Mouse (Mus musculus) MEL (cell line): ENCODE data around the gene Mdga1. TPM values are rescaled to one million over a fixed set of nuclear protein-coding genes. Genes with fewer than 3 reads are reported as not detected.

ENCODE experiments used
- DNase-seq: peaks from one replicate; pipeline ENCODE4 v3.0.0; 2011; ENCODE audit warnings: low read depth, low spot score
- H3K27ac ChIP-seq: 2 replicates; pipeline ENCODE4 v1.5.1; 2012; ENCODE audit warnings: low read depth, mild to moderate bottlenecking, control low read depth, low read length, moderate library complexity; ENCODE audit not compliant: control insufficient read depth
- H3K27me3 ChIP-seq, 2 experiments: fragments of 150-350 bp in 1 of 2; sonication (generic) in 1 of 2; 2 replicates each; pipeline ENCODE4 v1.6.1; 2012; ENCODE audit warnings: low read length in 2 of 2, mild to moderate bottlenecking in 2 of 2, improper control_type of control experiment in 1 of 2, moderate library complexity in 1 of 2; ENCODE audit not compliant: insufficient read depth in 2 of 2, control insufficient read depth in 1 of 2
- H3K36me3 ChIP-seq, 2 experiments: 2 replicates each; pipeline ENCODE4 v1.6.1; 2012 to 2014; ENCODE audit warnings: low read length in 2 of 2, improper control_type of control experiment in 1 of 2, inconsistent platforms in 1 of 2, mild to moderate bottlenecking in 1 of 2; ENCODE audit not compliant: insufficient read depth in 2 of 2, control insufficient read depth in 1 of 2
- H3K4me1 ChIP-seq, 2 experiments: fragments of 150-350 bp in 1 of 2; sonication (generic) in 1 of 2; 2 replicates each; pipeline ENCODE4 v1.6.1; 2012; ENCODE audit warnings: low read length in 2 of 2, improper control_type of control experiment in 1 of 2, mild to moderate bottlenecking in 1 of 2; ENCODE audit not compliant: insufficient read depth in 2 of 2, control insufficient read depth in 1 of 2
- H3K4me3 ChIP-seq, 2 experiments: fragments of 150-350 bp in 1 of 2; sonication (generic) in 1 of 2; 2 replicates each; pipeline ENCODE4 v1.5.1; 2012; ENCODE audit warnings: low read depth in 2 of 2, low read length in 2 of 2, mild to moderate bottlenecking in 2 of 2, moderate library complexity in 2 of 2, control low read depth in 1 of 2, improper control_type of control experiment in 1 of 2; ENCODE audit not compliant: control insufficient read depth in 1 of 2, insufficient read depth in 1 of 2
- H3K79me2 ChIP-seq: 2 replicates; pipeline ENCODE4 v1.6.1; 2012; ENCODE audit warnings: mild to moderate bottlenecking, low read length, moderate library complexity; ENCODE audit not compliant: control insufficient read depth, poor library complexity, insufficient read depth
- H3K9ac ChIP-seq: 2 replicates; pipeline ENCODE4 v1.6.1; 2012; ENCODE audit warnings: low read depth, mild to moderate bottlenecking, control low read depth, low read length, moderate library complexity; ENCODE audit not compliant: control insufficient read depth, poor library complexity, severe bottlenecking
- H3K9me3 ChIP-seq: fragments of 150-350 bp; sonication (generic); replicated peaks from 2 replicates; pipeline ENCODE4 v1.6.1; 2012; ENCODE audit warnings: mild to moderate bottlenecking, low read length, improper control_type of control experiment, moderate library complexity; ENCODE audit not compliant: insufficient read depth
- CHD1 ChIP-seq: IDR thresholded peaks from 2 replicates; pipeline ENCODE4 v1.6.1; 2012; ENCODE audit warnings: low read depth, mild to moderate bottlenecking, inconsistent platforms, low read length, improper control_type of control experiment
- E2F4 ChIP-seq: IDR thresholded peaks from 2 replicates; pipeline ENCODE4 v1.6.1; 2011; ENCODE audit warnings: low read depth, low read length, improper control_type of control experiment, borderline replicate concordance
- ELF1 ChIP-seq: IDR thresholded peaks from 2 replicates; pipeline ENCODE4 v1.6.1; 2014; ENCODE audit warnings: low read depth, mild to moderate bottlenecking, inconsistent platforms, low read length, improper control_type of control experiment, moderate library complexity
- HCFC1 ChIP-seq: IDR thresholded peaks from 2 replicates; pipeline ENCODE4 v1.6.1; 2012; ENCODE audit warnings: low read depth, mild to moderate bottlenecking, inconsistent platforms, low read length, improper control_type of control experiment, moderate library complexity
- JUND ChIP-seq: IDR thresholded peaks from 2 replicates; pipeline ENCODE4 v1.6.1; 2011; ENCODE audit warnings: low read depth, mild to moderate bottlenecking, improper control_type of control experiment, low read length
- KAT2A ChIP-seq: conservative IDR thresholded peaks from 2 replicates; pipeline ENCODE4 v1.6.1; 2012; ENCODE audit warnings: low read depth, low read length, improper control_type of control experiment, inconsistent platforms
- MAZ ChIP-seq: IDR thresholded peaks from 2 replicates; pipeline ENCODE4 v1.6.1; 2012; ENCODE audit warnings: low read depth, mild to moderate bottlenecking, inconsistent platforms, low read length, improper control_type of control experiment
- MXI1 ChIP-seq: IDR thresholded peaks from 2 replicates; pipeline ENCODE4 v1.6.1; 2011; ENCODE audit warnings: mild to moderate bottlenecking, low read depth, low read length, improper control_type of control experiment
- MYB ChIP-seq: IDR thresholded peaks from 2 replicates; pipeline ENCODE4 v1.6.1; 2011; ENCODE audit warnings: mild to moderate bottlenecking, low read depth, low read length, improper control_type of control experiment
- MYC ChIP-seq: IDR thresholded peaks from 2 replicates; pipeline ENCODE4 v1.6.1; 2011; ENCODE audit warnings: low read depth, mild to moderate bottlenecking, low read length, improper control_type of control experiment, moderate library complexity
- POLR2A ChIP-seq, 2 experiments: IDR thresholded peaks; 2 replicates each; pipeline ENCODE4 v1.6.1; 2011 to 2012; ENCODE audit warnings: low read length in 2 of 2, mild to moderate bottlenecking in 2 of 2, control low read depth in 1 of 2, improper control_type of control experiment in 1 of 2, low read depth in 1 of 2, moderate library complexity in 1 of 2; ENCODE audit not compliant: control insufficient read depth in 1 of 2, insufficient read depth in 1 of 2, poor library complexity in 1 of 2
- ZMIZ1 ChIP-seq: IDR thresholded peaks from 2 replicates; pipeline ENCODE4 v1.6.1; 2012; ENCODE audit warnings: low read depth, mild to moderate bottlenecking, inconsistent platforms, low read length, improper control_type of control experiment, moderate library complexity
- polyA plus RNA-seq, 2 experiments: library from polyadenylated mRNA; stranded (reverse) in 1 of 2; unstranded in 1 of 2; fragments of >175 nt in 1 of 2; fragments of >200 nt in 1 of 2; gene quantifications; 2 replicates each; pipeline versions ENCODE4 v1.2.1 to v1.2.4; 2012; ENCODE audit warnings: low replicate concordance in 2 of 2, low read depth in 1 of 2; ENCODE audit not compliant: insufficient read length in 2 of 2, insufficient read depth in 1 of 2, missing spikeins in 1 of 2
- total RNA-seq: library from RNA; depleted of rRNA; stranded (reverse); fragments of 300-350 nt; gene quantifications from 2 replicates; pipeline ENCODE4 v1.2.3, GENCODE M21; 2012

The Mdga1 gene
- total and polyA plus RNA-seq, 3 experiments: 0.27 to 2.3 TPM; not detected in 1

DNA sequence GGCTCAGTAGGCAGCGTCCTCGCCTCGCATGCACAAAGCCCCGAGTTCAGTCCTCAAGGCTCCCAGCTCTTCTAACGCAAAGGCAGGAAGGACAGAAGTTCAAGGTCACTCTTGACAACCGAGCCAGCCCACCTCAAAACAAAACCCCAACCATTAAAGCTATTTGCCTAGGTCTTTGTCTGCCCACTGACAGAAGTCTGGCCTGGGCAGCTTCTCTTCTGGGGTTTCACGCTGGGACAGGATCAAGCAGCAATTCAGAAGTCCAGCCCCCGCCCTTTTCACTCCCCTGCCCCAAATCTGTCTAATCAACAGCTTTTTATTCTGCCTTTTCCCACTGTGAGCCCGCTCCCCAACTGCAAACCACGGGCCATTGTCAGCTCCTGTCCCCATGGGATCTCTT, 89.6 kb downstream of the Mdga1 start:
- Histone ChIP-seq H3K79me2 (no peaks in the 10 kb centered on the region), H3K27me3 (no peaks in the 10 kb centered on the region; a peak in 2 of 4 replicates), H3K9me3 (no peaks in the 10 kb centered on the region), H3K4me1 (no peaks in the 10 kb centered on the region), H3K9ac (no peak overlapping the region), H3K36me3 (no peaks in the 10 kb centered on the region), H3K4me3 (no peak overlapping the region), H3K27ac (no peak overlapping the region)
- TF ChIP-seq CHD1 (no peak), ELF1 (no peak)
- DNase-seq: no peak

DNA sequence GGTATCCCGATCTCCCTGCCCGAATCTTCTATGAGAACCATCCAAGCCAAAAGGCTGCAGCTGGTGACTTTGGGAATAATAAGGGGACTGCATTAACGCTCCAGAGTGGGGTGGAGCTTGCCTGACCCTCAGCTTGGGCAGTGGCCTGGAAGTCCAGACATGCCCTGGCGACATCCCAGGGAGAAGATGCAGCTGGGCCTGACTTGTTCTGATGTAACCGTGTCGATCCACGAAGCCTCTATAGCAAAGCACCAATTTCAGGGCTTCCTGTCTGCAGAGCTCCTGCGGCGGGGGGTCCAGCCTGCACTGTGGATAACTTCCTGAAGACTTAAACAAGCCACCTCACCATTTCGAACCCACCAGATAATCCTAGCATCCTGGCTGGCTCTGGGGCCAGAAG, 90.9 kb downstream of the Mdga1 start:
- TF ChIP-seq MAZ (no peak), MYC (no peak), JUND (no peak), POLR2A (IDR thresholded peaks at IDR 0.05; ENCODE audit: control insufficient read depth in 1 of 2, insufficient read depth in 1 of 2, low read depth in 1 of 2, low read length in 2 of 2, poor library complexity in 1 of 2) (no peak), MXI1 (no peak), CHD1 (no peak), HCFC1 (no peak), ZMIZ1 (no peak), KAT2A (no peak)
- Histone ChIP-seq H3K4me1 (no peaks in the 10 kb centered on the region), H3K9me3 (no peaks in the 10 kb centered on the region), H3K27me3 (no peaks in the 10 kb centered on the region; a peak in 2 of 4 replicates), H3K9ac (no peak overlapping the region), H3K27ac (no peak overlapping the region), H3K36me3 (no peaks in the 10 kb centered on the region), H3K4me3 (no peak overlapping the region), H3K79me2 (no peaks in the 10 kb centered on the region)
- DNase-seq: no peak

DNA sequence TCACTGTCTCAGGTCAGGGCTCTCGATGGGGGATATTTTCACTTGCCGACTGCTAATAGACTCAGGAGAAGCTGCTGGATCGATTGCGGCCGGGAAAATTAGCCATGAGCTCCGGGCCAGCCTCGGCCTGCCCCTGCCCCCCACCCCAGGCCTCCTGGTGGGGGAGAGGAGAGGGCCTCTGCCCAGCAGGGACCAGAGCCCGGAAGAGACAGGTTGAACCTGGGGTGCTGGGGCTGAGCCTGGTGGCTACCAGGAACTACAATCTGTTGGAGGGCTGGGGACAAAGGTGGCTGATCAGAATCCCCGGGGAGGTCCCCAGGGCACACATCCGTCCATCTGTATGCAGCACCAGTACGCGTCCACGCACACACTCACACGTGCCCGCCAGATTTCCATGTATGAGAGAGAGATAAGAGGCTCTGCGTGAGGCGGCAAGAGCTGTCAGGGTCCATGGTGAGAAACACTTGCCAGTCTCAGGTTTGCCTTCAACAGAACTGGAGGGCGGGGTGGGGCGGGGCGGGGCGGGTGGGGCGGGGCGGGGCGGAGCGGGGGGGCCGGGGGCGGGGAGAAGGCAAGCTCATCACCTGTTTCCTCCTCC, 95.7 kb downstream of the Mdga1 start:
- no peaks in the 10 kb centered on the region for H3K4me1 ChIP-seq
- H3K79me2 ChIP-seq: no peaks in the 10 kb centered on the region
- no peak overlapping the region for H3K27ac ChIP-seq
- no peak overlapping the region for H3K9ac ChIP-seq
- no peaks in the 10 kb centered on the region for H3K36me3 ChIP-seq
- DNase-seq: no peak
- no peak for TF ChIP-seq E2F4
- no peak for TF ChIP-seq MYB
- TF ChIP-seq MAZ: no peak
- TF ChIP-seq KAT2A: no peak
- no peak for TF ChIP-seq ZMIZ1
- no peaks in the 10 kb centered on the region for H3K27me3 ChIP-seq
- no peak overlapping the region for H3K4me3 ChIP-seq
- no peaks in the 10 kb centered on the region for H3K9me3 ChIP-seq
